Mouse (Mus musculus) MEL (cell line): ENCODE measurements around the gene Shoc2.

ENCODE experiments used
- BHLHE40 ChIP-seq: IDR thresholded peaks from 2 replicates; pipeline ENCODE4 v1.6.1; 2012; ENCODE audit warnings: low read depth, mild to moderate bottlenecking, inconsistent platforms, low read length, improper control_type of control experiment, borderline replicate concordance
- CHD1 ChIP-seq: IDR thresholded peaks from 2 replicates; pipeline ENCODE4 v1.6.1; 2012; ENCODE audit warnings: low read depth, mild to moderate bottlenecking, inconsistent platforms, low read length, improper control_type of control experiment
- CTCF ChIP-seq, 3 experiments: IDR thresholded peaks in 2 of 3; conservative IDR thresholded peaks in 1 of 3; 2 replicates each; pipeline ENCODE4 v1.5.1; 2011 to 2012; ENCODE audit warnings: low read length in 3 of 3, low read depth in 2 of 3, mild to moderate bottlenecking in 2 of 3, improper control_type of control experiment in 1 of 3, inconsistent platforms in 1 of 3, mixed read lengths in 1 of 3, moderate library complexity in 1 of 3; ENCODE audit not compliant: control insufficient read depth in 1 of 3, insufficient read depth in 1 of 3, poor library complexity in 1 of 3, severe bottlenecking in 1 of 3
- EP300 ChIP-seq, 2 experiments: IDR thresholded peaks; 2 replicates each; pipeline ENCODE4 v1.6.1; 2011; ENCODE audit warnings: improper control_type of control experiment in 2 of 2, low read length in 2 of 2, low read depth in 1 of 2, mild to moderate bottlenecking in 1 of 2
- GABPA ChIP-seq: IDR thresholded peaks from 2 replicates; pipeline ENCODE4 v1.6.1; 2012; ENCODE audit warnings: low read depth, mild to moderate bottlenecking, inconsistent platforms, low read length, improper control_type of control experiment, moderate library complexity
- KAT2A ChIP-seq: conservative IDR thresholded peaks from 2 replicates; pipeline ENCODE4 v1.6.1; 2012; ENCODE audit warnings: low read depth, low read length, improper control_type of control experiment, inconsistent platforms
- MAX ChIP-seq: IDR thresholded peaks from 2 replicates; pipeline ENCODE4 v1.6.1; 2011; ENCODE audit warnings: low read length, improper control_type of control experiment
- NELFE ChIP-seq: IDR thresholded peaks from 2 replicates; pipeline ENCODE4 v1.6.1; 2011; ENCODE audit warnings: low read depth, low read length, improper control_type of control experiment
- POLR2AphosphoS2 ChIP-seq: IDR thresholded peaks from 2 replicates; pipeline ENCODE4 v1.6.1; 2011; ENCODE audit warnings: low read length, improper control_type of control experiment
- TAL1 ChIP-seq: IDR thresholded peaks from 2 replicates; pipeline ENCODE4 v1.6.1; 2012; ENCODE audit warnings: mild to moderate bottlenecking, inconsistent platforms, low read length, moderate library complexity, mixed read lengths

- TF ChIP-seq CTCF (IDR thresholded peaks at IDR 0.05 in 2 of 3, conservative IDR thresholded peaks at IDR 0.05 in 1 of 3; ENCODE audit: control insufficient read depth in 1 of 3, insufficient read depth in 1 of 3, low read depth in 2 of 3, low read length in 3 of 3, poor library complexity in 1 of 3, severe bottlenecking in 1 of 3) (no peak), KAT2A (no peak), EP300 (IDR thresholded peaks at IDR 0.05; ENCODE audit: low read depth in 1 of 2, low read length in 2 of 2) (no peak), NELFE (no peak), POLR2AphosphoS2 (no peak), GABPA (no peak), MAX (no peak), TAL1 (no peak), BHLHE40 (no peak), CHD1 (no peak)
These were observed 11.1 kb upstream of the Shoc2 start for GRCm38 (mm10) chr19:53933050-53933449.
